Mouse (Mus musculus): Measurements from ENCODE around the gene Gm37240. TPM values are rescaled to one million over a fixed set of nuclear protein-coding genes. Genes with fewer than 3 reads are reported as not detected.

Gm37240 gene
- polyA plus RNA-seq, 1 experiment = 0.91 TPM

DNA sequence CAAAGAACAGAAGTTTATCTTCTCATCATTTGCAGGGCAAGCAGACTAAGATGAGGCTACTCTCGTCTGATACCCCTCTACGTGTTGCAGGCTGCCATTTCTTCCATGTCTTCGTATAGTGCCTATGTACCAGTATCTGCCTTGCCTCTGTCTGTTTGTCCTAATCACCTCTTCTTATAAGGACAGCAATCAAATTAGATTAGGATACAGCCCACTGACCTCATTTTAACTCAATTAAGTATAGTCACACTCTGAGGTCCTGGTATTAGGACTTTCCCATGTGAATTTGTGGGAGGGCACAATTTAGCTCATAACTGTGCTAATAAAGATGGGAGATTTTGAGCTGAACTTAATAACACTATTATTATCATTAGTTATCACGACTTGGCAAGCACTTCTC, 738.5 kb downstream of the Gm37240 start:
- no peak overlapping the region for H3K9ac ChIP-seq (ENCODE audit: low read depth, poor library complexity, severe bottlenecking)
- peaks cover 2% of the 10 kb centered on the region; the same call in 1 of the 2 replicates for H3K27me3 ChIP-seq (ENCODE audit: control insufficient read depth, insufficient read depth, low read length, poor library complexity, severe bottlenecking)
- H3K27ac ChIP-seq (ENCODE audit: insufficient read depth, low read length) = no peak overlapping the region
- H3K36me3 ChIP-seq (ENCODE audit: control insufficient read depth, insufficient read depth, low read length, poor library complexity, severe bottlenecking) = no peaks in the 10 kb centered on the region
- no peaks in the 10 kb centered on the region for H3K9me3 ChIP-seq (replicated peaks; ENCODE audit: control insufficient read depth, insufficient read depth, low read length, poor library complexity, severe bottlenecking)
- TF ChIP-seq POLR2A (IDR thresholded peaks at IDR 0.05; ENCODE audit: insufficient read depth, low read length) = no peak
- no peak for TF ChIP-seq CTCF (IDR thresholded peaks at IDR 0.05; ENCODE audit: low read depth, low read length)
- TF ChIP-seq EP300 (IDR thresholded peaks at IDR 0.05; ENCODE audit: insufficient read depth, low read depth, low read length) = no peak
- no peaks in the 10 kb centered on the region for H3K4me1 ChIP-seq (ENCODE audit: control insufficient read depth, insufficient read depth, low read length)
- H3K4me3 ChIP-seq (ENCODE audit: low read depth, low read length) = no peak overlapping the region

DNA sequence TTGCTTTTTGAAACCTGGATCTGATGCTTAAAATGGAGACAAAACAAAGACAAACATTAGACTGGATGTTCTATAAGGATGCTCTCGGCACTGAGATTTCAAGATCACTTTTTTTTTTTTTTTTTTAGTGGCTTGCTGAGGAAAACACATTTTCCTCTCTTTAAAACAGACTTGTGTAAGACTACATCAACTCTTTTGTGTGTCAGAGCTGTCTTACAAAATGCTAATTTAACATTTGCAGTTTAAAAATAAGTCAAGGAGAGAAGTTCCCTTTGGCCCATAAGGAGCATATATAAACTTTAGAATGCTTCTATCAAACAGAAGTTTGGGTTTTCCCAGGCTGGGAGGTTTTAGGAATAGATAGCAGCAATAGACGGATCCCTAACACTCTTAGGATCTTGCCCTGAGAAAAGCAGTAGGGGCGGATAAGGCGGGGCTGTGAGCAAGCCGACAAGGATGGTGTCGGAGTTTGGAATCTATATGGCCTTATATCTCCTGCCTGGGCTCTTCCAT, 739.2 kb downstream of the Gm37240 start:
- Histone ChIP-seq H3K9me3 (replicated peaks; ENCODE audit: control insufficient read depth, insufficient read depth, low read length, poor library complexity, severe bottlenecking) (no peaks in the 10 kb centered on the region), H3K4me1 (ENCODE audit: control insufficient read depth, insufficient read depth, low read length) (no peaks in the 10 kb centered on the region), H3K9ac (ENCODE audit: low read depth, poor library complexity, severe bottlenecking) (no peak overlapping the region), H3K27me3 (ENCODE audit: control insufficient read depth, insufficient read depth, low read length, poor library complexity, severe bottlenecking) (peaks cover 2% of the 10 kb centered on the region; the same call in 1 of the 2 replicates), H3K27ac (ENCODE audit: insufficient read depth, low read length) (no peak overlapping the region), H3K36me3 (ENCODE audit: control insufficient read depth, insufficient read depth, low read length, poor library complexity, severe bottlenecking) (no peaks in the 10 kb centered on the region), H3K4me3 (ENCODE audit: low read depth, low read length) (no peak overlapping the region)
- no peak for TF ChIP-seq EP300 (IDR thresholded peaks at IDR 0.05; ENCODE audit: insufficient read depth, low read depth, low read length)
- no peak for TF ChIP-seq POLR2A (IDR thresholded peaks at IDR 0.05; ENCODE audit: insufficient read depth, low read length)
- no peak for TF ChIP-seq CTCF (IDR thresholded peaks at IDR 0.05; ENCODE audit: low read depth, low read length)

DNA sequence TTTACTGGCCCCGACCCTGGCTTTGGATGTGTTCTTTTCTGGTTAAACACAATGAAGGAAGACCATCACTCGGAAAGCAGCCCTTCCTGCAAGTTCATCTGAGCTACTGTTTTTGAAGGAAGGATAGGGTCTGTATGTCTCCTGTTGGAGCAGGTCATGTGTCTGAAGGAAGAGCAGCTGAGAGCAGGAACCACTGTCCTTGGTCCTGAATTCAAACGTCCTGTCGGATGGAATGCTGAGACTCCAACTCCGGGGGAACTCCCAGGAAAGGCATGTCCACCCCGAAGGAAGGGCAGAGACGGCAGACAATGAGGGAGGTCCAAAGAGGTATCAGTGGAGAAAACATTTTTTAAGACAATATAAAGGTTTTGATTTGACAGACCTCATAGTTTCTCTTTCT, 741.8 kb downstream of the Gm37240 start:
- Histone ChIP-seq H3K9ac (ENCODE audit: low read depth, poor library complexity, severe bottlenecking) (no peak overlapping the region), H3K27me3 (ENCODE audit: control insufficient read depth, insufficient read depth, low read length, poor library complexity, severe bottlenecking) (no peaks in the 10 kb centered on the region), H3K4me3 (ENCODE audit: low read depth, low read length) (no peak overlapping the region), H3K27ac (ENCODE audit: insufficient read depth, low read length) (no peak overlapping the region), H3K36me3 (ENCODE audit: control insufficient read depth, insufficient read depth, low read length, poor library complexity, severe bottlenecking) (no peaks in the 10 kb centered on the region), H3K4me1 (ENCODE audit: control insufficient read depth, insufficient read depth, low read length) (no peaks in the 10 kb centered on the region), H3K9me3 (replicated peaks; ENCODE audit: control insufficient read depth, insufficient read depth, low read length, poor library complexity, severe bottlenecking) (no peaks in the 10 kb centered on the region)
- TF ChIP-seq POLR2A (IDR thresholded peaks at IDR 0.05; ENCODE audit: insufficient read depth, low read length) (no peak), EP300 (IDR thresholded peaks at IDR 0.05; ENCODE audit: insufficient read depth, low read depth, low read length) (peak; percentile 39; the same call in 1 of the 2 replicates)

DNA sequence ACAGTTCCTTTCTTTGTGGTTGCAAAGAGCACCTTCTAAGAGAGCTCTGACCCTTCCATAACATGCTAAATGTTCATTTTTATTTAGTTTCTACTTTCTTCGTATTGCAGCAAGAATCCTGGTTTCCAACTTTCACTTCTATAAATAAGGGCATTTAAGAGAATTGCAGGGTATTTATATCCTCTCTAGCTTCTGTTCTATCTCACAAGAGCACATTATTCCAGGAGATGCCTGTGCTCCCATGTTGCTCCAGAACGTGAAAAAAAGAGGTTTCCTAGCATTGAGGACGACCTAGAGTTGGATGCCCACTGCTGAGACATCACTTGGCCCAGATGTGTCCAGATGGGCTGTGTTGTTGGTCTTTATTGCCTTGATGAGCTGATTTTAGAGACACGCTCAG, 742.2 kb downstream of the Gm37240 start:
- no peak overlapping the region for H3K27ac ChIP-seq (ENCODE audit: insufficient read depth, low read length)
- no peaks in the 10 kb centered on the region for H3K9me3 ChIP-seq (replicated peaks; ENCODE audit: control insufficient read depth, insufficient read depth, low read length, poor library complexity, severe bottlenecking)
- H3K27me3 ChIP-seq (ENCODE audit: control insufficient read depth, insufficient read depth, low read length, poor library complexity, severe bottlenecking) = no peaks in the 10 kb centered on the region
- H3K9ac ChIP-seq (ENCODE audit: low read depth, poor library complexity, severe bottlenecking) = no peak overlapping the region
- TF ChIP-seq EP300 (IDR thresholded peaks at IDR 0.05; ENCODE audit: insufficient read depth, low read depth, low read length) (no peak), POLR2A (IDR thresholded peaks at IDR 0.05; ENCODE audit: insufficient read depth, low read length) (no peak), CTCF (IDR thresholded peaks at IDR 0.05; ENCODE audit: low read depth, low read length) (no peak)
- H3K36me3 ChIP-seq (ENCODE audit: control insufficient read depth, insufficient read depth, low read length, poor library complexity, severe bottlenecking) = no peaks in the 10 kb centered on the region
- no peaks in the 10 kb centered on the region for H3K4me1 ChIP-seq (ENCODE audit: control insufficient read depth, insufficient read depth, low read length)
- no peak overlapping the region for H3K4me3 ChIP-seq (ENCODE audit: low read depth, low read length)

DNA sequence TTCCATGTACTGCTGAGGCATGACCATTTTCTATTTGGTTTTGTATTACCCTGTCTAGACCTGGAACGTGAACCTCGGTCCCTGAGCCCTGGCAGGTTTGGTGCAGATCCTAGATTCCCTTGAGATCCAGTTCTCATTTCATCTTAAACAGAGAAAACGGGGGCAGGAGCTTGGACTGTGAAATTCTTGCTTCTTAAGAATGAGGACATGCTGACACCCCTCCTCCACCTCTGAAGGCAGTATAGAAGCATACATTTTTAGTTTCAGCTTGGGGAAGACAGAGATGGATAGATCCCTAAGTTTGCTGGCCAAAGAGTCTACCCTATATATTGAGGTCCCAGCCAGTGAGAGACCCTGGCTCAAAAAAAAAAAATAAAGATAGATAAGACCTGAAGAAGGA, 742.9 kb downstream of the Gm37240 start:
- H3K9ac ChIP-seq (ENCODE audit: low read depth, poor library complexity, severe bottlenecking) = no peak overlapping the region
- H3K36me3 ChIP-seq (ENCODE audit: control insufficient read depth, insufficient read depth, low read length, poor library complexity, severe bottlenecking) = no peaks in the 10 kb centered on the region
- no peak overlapping the region for H3K4me3 ChIP-seq (ENCODE audit: low read depth, low read length)
- H3K27me3 ChIP-seq (ENCODE audit: control insufficient read depth, insufficient read depth, low read length, poor library complexity, severe bottlenecking) = no peaks in the 10 kb centered on the region
- H3K9me3 ChIP-seq (replicated peaks; ENCODE audit: control insufficient read depth, insufficient read depth, low read length, poor library complexity, severe bottlenecking) = no peaks in the 10 kb centered on the region
- TF ChIP-seq POLR2A (IDR thresholded peaks at IDR 0.05; ENCODE audit: insufficient read depth, low read length) = no peak
- no peak for TF ChIP-seq CTCF (IDR thresholded peaks at IDR 0.05; ENCODE audit: low read depth, low read length)
- TF ChIP-seq EP300 (IDR thresholded peaks at IDR 0.05; ENCODE audit: insufficient read depth, low read depth, low read length) = no peak
- no peak overlapping the region for H3K27ac ChIP-seq (ENCODE audit: insufficient read depth, low read length)
- no peaks in the 10 kb centered on the region for H3K4me1 ChIP-seq (ENCODE audit: control insufficient read depth, insufficient read depth, low read length)

DNA sequence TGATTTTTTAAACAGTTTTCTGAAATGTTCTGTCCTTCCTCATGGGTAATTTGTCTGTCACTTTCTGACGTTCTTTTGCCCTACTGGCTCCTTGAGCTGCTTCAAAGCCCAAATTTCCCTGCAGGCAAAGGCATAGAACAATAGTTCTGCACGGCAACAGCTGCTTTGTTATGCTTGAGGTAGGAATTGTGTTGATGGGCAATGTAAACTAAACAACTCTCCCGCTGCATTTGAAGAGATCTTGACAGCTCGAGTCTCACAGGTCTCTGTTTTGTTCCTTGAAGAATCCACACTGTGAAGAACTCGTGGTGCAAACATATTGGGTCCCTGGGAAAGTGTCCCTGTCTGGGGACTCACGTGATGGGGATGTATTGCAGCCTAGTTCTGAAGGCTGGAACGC, 746.8 kb downstream of the Gm37240 start:
- no peaks in the 10 kb centered on the region for H3K27me3 ChIP-seq (ENCODE audit: control insufficient read depth, insufficient read depth, low read length, poor library complexity, severe bottlenecking)
- no peaks in the 10 kb centered on the region for H3K4me1 ChIP-seq (ENCODE audit: control insufficient read depth, insufficient read depth, low read length)
- H3K4me3 ChIP-seq (ENCODE audit: low read depth, low read length) = no peak overlapping the region
- no peak overlapping the region for H3K27ac ChIP-seq (ENCODE audit: insufficient read depth, low read length)
- no peaks in the 10 kb centered on the region for H3K9me3 ChIP-seq (replicated peaks; ENCODE audit: control insufficient read depth, insufficient read depth, low read length, poor library complexity, severe bottlenecking)
- no peak overlapping the region for H3K9ac ChIP-seq (ENCODE audit: low read depth, poor library complexity, severe bottlenecking)
- H3K36me3 ChIP-seq (ENCODE audit: control insufficient read depth, insufficient read depth, low read length, poor library complexity, severe bottlenecking) = no peaks in the 10 kb centered on the region
- TF ChIP-seq POLR2A (IDR thresholded peaks at IDR 0.05; ENCODE audit: insufficient read depth, low read length) = no peak
- TF ChIP-seq CTCF (IDR thresholded peaks at IDR 0.05; ENCODE audit: low read depth, low read length) = no peak
- TF ChIP-seq EP300 (IDR thresholded peaks at IDR 0.05; ENCODE audit: insufficient read depth, low read depth, low read length) = no peak

Data from ES-Bruce4 (cell line).